Mouse (Mus musculus): Measurements from ENCODE around the gene Nkx6-2.

Nkx6-2 gene

GRCm38 (mm10) chr7:139582595-139582994 lies at the start of gene Nkx6-2:
Gene Nkx6-2 (minus strand): TSS chr7:139582797.
- DNase-seq (ENCODE audit: low read depth, low spot score) = no peak

GRCm38 (mm10) chr7:139625156-139625555 lies 42.6 kb upstream of the Nkx6-2 start:
- DNase-seq (ENCODE audit: low read depth, low spot score) = no peak

DNA sequence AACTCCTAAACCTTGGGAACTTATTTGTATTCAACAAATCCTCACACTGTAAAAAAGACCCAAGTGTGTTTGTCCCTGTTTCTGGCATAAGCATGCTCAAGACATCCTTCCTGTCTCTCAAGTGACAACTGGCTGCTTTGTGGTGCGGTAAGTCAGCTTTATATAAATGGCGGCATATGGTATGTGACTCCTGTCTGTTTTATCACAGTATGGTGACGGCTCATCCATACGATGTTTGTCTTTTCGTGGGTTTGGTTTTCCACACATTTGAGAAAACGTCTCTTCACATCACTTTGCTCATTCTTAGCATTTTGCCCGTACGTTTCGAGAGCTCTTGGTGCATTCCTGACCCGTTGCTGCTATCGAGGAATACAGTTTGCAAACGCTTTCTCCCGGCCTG lies 40.0 kb upstream of the Nkx6-2 start:
- DNase-seq (ENCODE audit: low read depth, low spot score) = no peak

DNA sequence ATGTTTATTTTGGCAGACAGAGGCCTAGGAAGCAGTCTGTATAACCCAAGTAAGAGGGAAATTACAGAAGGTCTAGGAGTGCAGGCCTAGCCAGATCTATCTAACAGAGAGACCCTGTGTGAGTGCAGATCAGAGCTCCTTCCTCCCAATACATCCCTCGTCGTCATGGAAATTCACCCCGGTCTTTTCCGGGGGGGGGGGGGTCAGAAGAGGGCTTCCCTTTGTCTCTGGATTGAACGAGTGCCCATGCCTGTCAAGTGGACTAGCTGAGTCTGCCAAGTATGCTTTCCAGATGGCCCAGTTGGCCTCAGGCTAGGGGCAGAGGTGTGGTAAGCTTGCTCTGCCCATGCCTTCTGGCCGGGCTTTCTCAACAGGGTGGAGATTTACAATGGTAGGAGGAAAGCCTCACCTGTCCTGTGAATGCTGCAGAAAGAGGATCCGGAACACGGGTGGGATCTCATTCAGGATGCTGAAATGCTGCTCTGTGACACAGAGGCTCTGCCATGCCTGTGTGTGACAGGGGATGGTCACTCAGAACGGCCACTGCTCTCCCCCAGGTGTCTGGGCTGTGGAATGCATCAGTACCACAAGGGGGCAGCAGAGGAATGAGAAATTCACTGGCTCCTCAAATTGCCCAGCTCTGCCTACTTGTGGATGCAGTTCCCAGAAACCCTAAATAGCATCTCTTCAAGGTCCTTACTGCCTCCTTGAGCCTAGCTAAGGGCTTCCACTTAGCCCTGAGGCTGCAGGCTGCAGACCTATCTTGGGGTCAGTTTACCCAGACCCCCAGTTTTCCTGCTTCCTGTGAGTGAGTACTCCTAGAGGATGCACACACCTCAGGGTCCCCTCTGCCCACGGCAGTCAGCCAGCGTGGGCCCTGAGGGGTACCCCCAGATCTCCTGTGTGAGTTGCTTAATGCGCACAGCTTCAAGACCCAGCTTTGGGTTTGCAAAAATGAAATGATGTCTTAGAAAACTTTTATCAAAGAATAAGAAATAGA lies 33.5 kb upstream of the Nkx6-2 start:
- DNase-seq (ENCODE audit: low read depth, low spot score) = peak; percentile 61

DNA sequence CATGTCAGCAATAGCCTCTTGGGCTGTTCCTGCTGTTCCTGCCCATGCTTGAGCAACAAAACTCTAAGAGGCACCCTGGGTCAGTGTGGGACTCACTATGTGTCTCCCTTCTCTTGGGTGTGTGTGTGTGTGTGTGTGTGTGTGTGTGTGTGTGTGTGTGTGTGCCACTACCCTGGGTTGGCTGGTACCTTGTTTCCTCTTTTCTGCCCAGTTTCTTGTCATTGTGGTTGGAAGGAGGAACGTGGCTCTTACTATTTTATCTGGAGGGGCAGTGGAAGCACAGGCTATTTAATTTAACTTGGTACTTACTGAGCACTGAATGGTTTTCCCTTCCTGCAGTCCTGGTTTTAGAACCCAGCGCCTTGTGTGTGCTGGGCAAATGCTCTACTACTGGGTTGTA lies 27.7 kb upstream of the Nkx6-2 start:
- DNase-seq (ENCODE audit: low read depth, low spot score) = no peak

GRCm38 (mm10) chr7:139595862-139596261 lies 13.3 kb upstream of the Nkx6-2 start:
- no peak for DNase-seq (ENCODE audit: low read depth, low spot score)

GRCm38 (mm10) chr7:139595311-139595710 lies 12.7 kb upstream of the Nkx6-2 start:
- DNase-seq (ENCODE audit: low read depth, low spot score) = no peak

DNA sequence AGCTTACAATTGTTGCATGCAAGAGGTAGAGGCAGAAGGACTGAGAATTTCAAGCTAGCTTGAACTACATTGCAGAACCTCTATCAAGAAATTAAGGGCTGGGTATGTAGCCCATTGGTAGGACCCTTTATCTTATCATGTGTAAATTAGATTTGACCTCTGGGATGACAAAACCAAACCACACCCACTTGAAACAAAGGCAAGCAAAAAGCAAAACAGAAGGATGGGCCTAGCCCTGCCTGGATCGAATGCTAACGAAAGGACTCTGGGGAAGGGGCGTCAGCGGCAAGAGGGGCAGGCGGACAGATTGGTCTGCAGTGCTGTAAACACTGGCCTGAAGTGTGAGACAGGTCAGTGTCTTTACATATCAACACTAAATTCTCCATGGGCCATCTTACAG lies 8.7 kb upstream of the Nkx6-2 start:
- DNase-seq (ENCODE audit: low read depth, low spot score) = no peak

- peak; percentile 38 for DNase-seq (ENCODE audit: low read depth, low spot score)
Measured at GRCm38 (mm10) chr7:139590302-139590701, 7.7 kb upstream of the Nkx6-2 start.

GRCm38 (mm10) chr7:139587919-139588318 lies 5.3 kb upstream of the Nkx6-2 start:
- DNase-seq (ENCODE audit: low read depth, low spot score) = no peak

DNA sequence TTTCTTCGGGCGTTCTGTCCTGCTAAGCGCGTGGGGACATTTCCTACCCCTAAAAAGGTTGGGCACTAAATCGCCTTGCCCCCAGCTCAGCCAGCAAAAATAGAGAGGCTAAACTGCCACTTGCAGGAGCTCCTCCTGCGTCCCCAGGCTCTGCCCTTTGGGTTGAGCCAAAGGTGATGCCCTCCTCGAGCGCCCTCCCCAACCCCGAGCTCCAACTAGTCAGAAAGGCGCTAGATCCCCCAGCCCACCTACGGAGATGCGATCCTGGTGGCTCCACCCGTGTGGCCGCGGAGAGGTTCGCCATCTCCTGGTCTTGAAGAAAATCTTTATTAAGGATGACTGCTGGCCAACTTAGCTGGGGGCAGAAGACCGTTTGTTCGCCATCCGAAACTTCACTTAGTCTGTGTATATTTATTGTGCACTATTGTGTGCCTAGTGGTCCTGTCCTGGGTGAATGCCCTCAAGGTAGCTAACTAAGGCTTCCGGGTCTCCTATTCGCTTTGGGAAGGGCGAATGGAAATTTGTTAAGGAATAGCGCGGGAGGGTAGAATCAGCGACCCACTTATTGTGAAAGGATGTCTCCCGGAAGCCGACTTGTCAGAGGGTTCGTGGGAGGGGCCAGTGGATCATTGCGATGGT lies 2.7 kb upstream of the Nkx6-2 start:
- no peak for DNase-seq (ENCODE audit: low read depth, low spot score)

DNA sequence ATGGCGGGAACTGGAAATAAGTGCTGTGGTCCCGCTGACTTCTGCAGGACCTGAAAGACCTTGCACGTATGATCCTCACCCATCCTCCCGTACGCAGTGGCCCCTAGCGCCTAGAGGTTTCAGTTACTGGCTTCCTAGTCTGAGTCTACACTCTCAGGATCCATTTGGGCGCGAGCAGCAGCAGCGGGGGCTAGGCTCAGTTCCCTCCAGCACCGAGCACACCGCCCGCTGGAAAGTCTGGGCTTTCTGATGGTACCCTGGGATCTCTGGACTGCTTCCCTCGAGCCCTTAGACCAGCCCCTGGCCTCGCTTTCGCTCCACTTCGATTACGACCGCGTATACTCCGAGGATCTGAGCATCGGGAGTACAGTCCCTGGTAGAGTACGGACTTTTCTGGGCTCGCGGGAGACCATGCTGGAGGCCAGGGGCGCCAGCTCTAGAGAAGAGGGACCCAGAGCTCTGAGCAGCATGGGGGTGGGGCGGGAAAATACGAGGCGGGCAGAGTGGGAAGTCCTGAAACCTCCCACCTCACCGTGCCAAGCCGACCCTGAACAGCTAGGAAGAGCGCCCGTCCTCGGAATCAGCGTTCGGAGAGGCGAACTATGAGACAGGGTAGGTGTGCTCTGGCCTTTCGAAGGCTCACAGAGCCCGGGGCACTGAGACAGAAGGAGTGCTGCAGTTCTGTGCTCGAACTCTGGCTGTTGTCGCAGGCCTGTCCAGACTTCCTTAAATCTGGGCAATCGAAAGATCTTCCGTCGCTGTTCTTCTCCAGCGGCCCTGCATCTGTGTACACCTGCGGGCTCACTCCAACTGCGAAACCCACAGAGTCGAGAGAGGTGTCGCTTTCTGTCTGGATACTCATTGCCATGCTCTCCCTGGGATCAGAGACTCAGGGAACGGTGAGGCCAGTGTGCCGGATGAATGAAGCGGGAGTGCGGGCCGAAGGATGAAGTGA lies 1.9 kb upstream of the Nkx6-2 start:
- no peak for DNase-seq (ENCODE audit: low read depth, low spot score)

GRCm38 (mm10) chr7:139583094-139583737 lies 619 bp upstream of the Nkx6-2 start:
- DNase-seq (ENCODE audit: low read depth, low spot score) = no peak

GRCm38 (mm10) chr7:139581801-139582571 lies 611 bp downstream of the Nkx6-2 start:
- no peak for DNase-seq (ENCODE audit: low read depth, low spot score)

DNA sequence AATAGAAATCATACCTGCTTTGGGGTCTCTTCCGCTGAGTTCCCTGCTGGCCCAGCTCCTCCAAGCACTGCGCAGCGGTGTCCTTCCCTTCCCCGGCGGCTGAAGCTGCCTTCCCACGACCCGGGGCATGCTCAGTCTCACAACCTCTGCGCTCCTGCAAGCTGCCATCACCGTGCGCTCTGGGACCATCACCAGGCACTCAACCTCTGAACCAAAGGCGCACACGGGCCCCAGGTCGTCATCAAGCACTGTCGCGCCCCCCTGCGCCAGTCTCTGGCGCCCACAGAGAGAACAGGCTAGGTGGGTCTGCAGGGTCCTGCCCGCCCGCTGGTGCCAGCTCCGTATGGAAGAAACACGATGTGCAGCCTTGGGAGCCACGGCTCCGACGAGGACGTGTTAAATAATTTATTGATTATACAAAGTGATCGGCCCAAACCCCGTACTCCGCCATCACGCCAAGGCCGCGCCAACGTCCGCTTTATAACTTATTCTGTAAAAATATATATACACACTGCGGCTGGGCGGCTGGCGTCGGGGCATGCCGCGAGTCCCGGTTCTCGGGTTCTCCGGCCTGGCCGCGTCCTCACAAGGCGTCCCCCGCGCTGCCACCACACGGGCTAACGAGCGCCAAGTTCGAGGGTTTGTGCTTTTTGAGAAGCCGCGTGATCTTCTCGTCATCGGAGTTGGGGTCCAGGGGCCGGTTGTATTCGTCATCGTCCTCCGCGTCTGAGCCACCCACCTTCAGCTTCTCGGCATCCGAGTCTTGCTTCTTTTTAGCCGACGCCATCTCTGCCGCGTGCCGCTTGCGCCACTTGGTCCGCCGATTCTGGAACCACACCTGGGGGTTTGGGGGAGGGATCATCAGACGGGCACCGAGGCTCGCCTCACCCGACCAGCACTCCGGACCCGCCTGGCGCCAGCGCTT lies 1.5 kb downstream of the Nkx6-2 start:
- DNase-seq (ENCODE audit: low read depth, low spot score) = no peak

GRCm38 (mm10) chr7:139579261-139579905 lies 3.2 kb downstream of the Nkx6-2 start:
- DNase-seq (ENCODE audit: low read depth, low spot score) = no peak

DNA sequence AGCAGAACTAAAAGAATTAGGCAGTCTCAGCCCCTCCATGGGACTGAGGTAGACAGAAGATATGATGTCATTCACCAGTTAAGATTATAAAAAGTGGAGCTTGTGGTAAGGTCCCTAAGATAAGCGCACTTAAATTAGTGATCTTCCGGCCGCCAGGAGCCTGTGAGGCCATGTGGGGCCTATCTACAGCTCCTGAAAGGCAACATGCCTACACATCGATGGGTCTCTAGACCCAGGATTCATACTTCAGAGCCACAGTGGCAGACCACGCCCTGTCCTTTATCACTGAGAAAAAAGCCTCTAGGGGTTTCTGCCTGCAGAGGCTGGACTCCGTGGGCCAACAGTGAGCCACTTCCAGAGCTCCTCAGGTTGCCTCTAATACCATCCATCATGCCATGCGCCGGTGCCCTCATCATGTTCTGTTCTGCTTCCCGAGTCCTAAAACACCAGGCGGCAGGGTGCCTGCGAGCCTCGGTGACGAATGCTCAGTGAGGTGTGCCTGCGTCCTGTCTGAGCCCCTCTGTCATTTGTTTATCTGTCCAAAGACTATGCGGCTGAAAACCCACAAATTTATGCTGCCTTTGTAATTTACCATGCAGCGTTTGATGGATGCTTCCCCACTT lies 6.4 kb downstream of the Nkx6-2 start:
- DNase-seq (ENCODE audit: low read depth, low spot score) = no peak

- no peak for DNase-seq (ENCODE audit: low read depth, low spot score)
Measured at GRCm38 (mm10) chr7:139572665-139573064, 9.9 kb downstream of the Nkx6-2 start.
